Mouse (Mus musculus) hindbrain, embryonic 11.5 days (tissue): ENCODE measurements at regions not wholly inside any gene's neighbourhood (a gene's known extent, or its start where the extent isn't known, plus 50 kb on each side); places are given as distances from the start of the nearest gene placed in this dataset.
A peak's percentile ranks its signal among the peaks of the same experiment; 100 is the strongest.

Experiments
- ATAC-seq: fragments of 200-750 bp; cut with Nextera tagmentation; 2 replicates; pipeline ENCODE4 v1.8.0; 2017; ENCODE audit warnings: mild to moderate bottlenecking, moderate TSS enrichment, moderate library complexity; ENCODE audit not compliant: low FRiP score
- DNase-seq: peaks from one replicate; pipeline ENCODE4 v3.0.0-alpha.2; 2015; ENCODE audit warnings: low spot score
- H3K27ac ChIP-seq: fragments of 300-500 bp; sonication (generic); 2 replicates; pipeline ENCODE4 v1.5.1; 2014; ENCODE audit warnings: mild to moderate bottlenecking, low read depth, low read length
- H3K27me3 ChIP-seq: fragments of 300-500 bp; sonication (generic); 2 replicates; pipeline ENCODE4 v1.6.1; 2014; ENCODE audit warnings: mild to moderate bottlenecking, low read length, moderate library complexity, mixed read lengths; ENCODE audit not compliant: control insufficient read depth, insufficient read depth
- H3K36me3 ChIP-seq: fragments of 300-500 bp; sonication (generic); 2 replicates; pipeline ENCODE4 v1.6.1; 2014; ENCODE audit warnings: mild to moderate bottlenecking, low read length, moderate library complexity, mixed read lengths; ENCODE audit not compliant: control insufficient read depth, insufficient read depth
- H3K4me1 ChIP-seq: fragments of 300-500 bp; sonication (generic); replicated peaks from 2 replicates; pipeline ENCODE4 v1.6.1; 2014; ENCODE audit warnings: low read length, mixed read lengths; ENCODE audit not compliant: control insufficient read depth, insufficient read depth
- H3K4me2 ChIP-seq: fragments of 300-500 bp; sonication (generic); replicated peaks from 2 replicates; pipeline ENCODE4 v1.6.1; 2014; ENCODE audit warnings: mild to moderate bottlenecking, low read depth, low read length
- H3K4me3 ChIP-seq: fragments of 300-500 bp; sonication (generic); 2 replicates; pipeline ENCODE4 v1.5.1; 2014; ENCODE audit warnings: low read depth, low read length
- H3K9ac ChIP-seq: fragments of 300-500 bp; sonication (generic); 2 replicates; pipeline ENCODE4 v1.6.1; 2014; ENCODE audit warnings: low read depth, low read length
- H3K9me3 ChIP-seq: fragments of 300-500 bp; sonication (generic); 2 replicates; pipeline ENCODE4 v1.6.1; 2016; ENCODE audit warnings: low read length; ENCODE audit not compliant: control insufficient read depth
- WGBS: fragments of 180-500 bp; shearing (Covaris S2); extraction: QIAGEN DNeasy Blood & Tissue Kit; methylation state at CpG from one replicate; pipeline ENCODE4 v1.1.7; 2014; 5-methylcytosine and 5-hydroxymethylcytosine counted together

GRCm38 (mm10) chr10:97905793-97906192, 179.2 kb upstream of the C030005K15Rik start:
- Histone ChIP-seq H3K9me3 (no peaks in the 10 kb centered on the region), H3K4me2 (no peak overlapping the region), H3K9ac (no peak overlapping the region), H3K27me3 (no peaks in the 10 kb centered on the region), H3K27ac (no peak overlapping the region), H3K36me3 (no peaks in the 10 kb centered on the region), H3K4me1 (no peaks in the 10 kb centered on the region), H3K4me3 (no peak overlapping the region)
- DNase-seq = no peak
- no peak for ATAC-seq
- 61% methylated on average over 4 of the region's 4 CpGs for WGBS

GRCm38 (mm10) chr10:97925568-97925967, 199.0 kb upstream of the C030005K15Rik start:
- Histone ChIP-seq H3K4me1 (no peaks in the 10 kb centered on the region), H3K27me3 (no peaks in the 10 kb centered on the region), H3K4me2 (no peak overlapping the region), H3K9me3 (no peaks in the 10 kb centered on the region), H3K27ac (no peak overlapping the region), H3K4me3 (no peak overlapping the region), H3K9ac (no peak overlapping the region), H3K36me3 (no peaks in the 10 kb centered on the region)
- WGBS = 63% methylated on average over 4 of the region's 4 CpGs
- no peak for ATAC-seq
- DNase-seq = no peak

- no peak overlapping the region for H3K27ac ChIP-seq
- H3K4me3 ChIP-seq = no peak overlapping the region
- H3K27me3 ChIP-seq = no peaks in the 10 kb centered on the region
- 83% methylated on average over 2 of the region's 2 CpGs for WGBS
- H3K9me3 ChIP-seq = no peaks in the 10 kb centered on the region
- ATAC-seq (no peak), DNase-seq (no peak)
- no peak overlapping the region for H3K4me2 ChIP-seq
- no peaks in the 10 kb centered on the region for H3K36me3 ChIP-seq
- H3K4me1 ChIP-seq = no peaks in the 10 kb centered on the region
- no peak overlapping the region for H3K9ac ChIP-seq
Measured at GRCm38 (mm10) chr10:97940345-97940744, 213.8 kb upstream of the C030005K15Rik start.

- H3K36me3 ChIP-seq = no peaks in the 10 kb centered on the region
- no peak overlapping the region for H3K27ac ChIP-seq
- ATAC-seq = no peak
- WGBS = 89% methylated on average over 1 of the region's 1 CpGs
- no peak for DNase-seq
- no peaks in the 10 kb centered on the region for H3K27me3 ChIP-seq
- H3K4me1 ChIP-seq = no peaks in the 10 kb centered on the region
- H3K4me3 ChIP-seq = no peak overlapping the region
- H3K9ac ChIP-seq = no peak overlapping the region
- no peak overlapping the region for H3K4me2 ChIP-seq
- H3K9me3 ChIP-seq = no peaks in the 10 kb centered on the region
Measured at GRCm38 (mm10) chr10:97965881-97966280, 239.3 kb upstream of the C030005K15Rik start.

GRCm38 (mm10) chr10:97966931-97967330, 240.4 kb upstream of the C030005K15Rik start:
- H3K9me3 ChIP-seq = no peaks in the 10 kb centered on the region
- no peaks in the 10 kb centered on the region for H3K36me3 ChIP-seq
- DNase-seq (no peak), ATAC-seq (no peak)
- no peak overlapping the region for H3K4me2 ChIP-seq
- no peaks in the 10 kb centered on the region for H3K4me1 ChIP-seq
- H3K27me3 ChIP-seq = no peaks in the 10 kb centered on the region
- 75% methylated on average over 2 of the region's 2 CpGs for WGBS
- no peak overlapping the region for H3K9ac ChIP-seq
- no peak overlapping the region for H3K4me3 ChIP-seq
- H3K27ac ChIP-seq = no peak overlapping the region

GRCm38 (mm10) chr10:98007037-98007436, 280.5 kb upstream of the C030005K15Rik start:
- 48% methylated on average over 4 of the region's 4 CpGs for WGBS
- no peak overlapping the region for H3K4me2 ChIP-seq
- peak; percentile 59; the same call in 1 of the 2 replicates for ATAC-seq

GRCm38 (mm10) chr10:98008355-98008754, 281.8 kb upstream of the C030005K15Rik start:
- H3K27ac ChIP-seq = no peak overlapping the region
- no peaks in the 10 kb centered on the region for H3K4me1 ChIP-seq
- H3K9me3 ChIP-seq = no peaks in the 10 kb centered on the region
- no peaks in the 10 kb centered on the region for H3K36me3 ChIP-seq
- 4% methylated on average over 1 of the region's 1 CpGs for WGBS
- no peak overlapping the region for H3K9ac ChIP-seq
- ATAC-seq (no peak; the same call in 1 of the 2 replicates), DNase-seq (peak; percentile 14)
- H3K4me2 ChIP-seq = no peak overlapping the region
- no peak overlapping the region for H3K4me3 ChIP-seq
- no peaks in the 10 kb centered on the region for H3K27me3 ChIP-seq

More at GRCm38 (mm10) chr10:98007037-98007436, 280.5 kb upstream of the C030005K15Rik start:
- H3K36me3 ChIP-seq = no peaks in the 10 kb centered on the region
- H3K27me3 ChIP-seq = no peaks in the 10 kb centered on the region
- DNase-seq = peak; percentile 6
- H3K4me1 ChIP-seq = no peaks in the 10 kb centered on the region
- H3K9me3 ChIP-seq = no peaks in the 10 kb centered on the region
- H3K9ac ChIP-seq = no peak overlapping the region
- no peak overlapping the region for H3K4me3 ChIP-seq
- no peak overlapping the region for H3K27ac ChIP-seq

- 85% methylated on average over 2 of the region's 2 CpGs for WGBS
- H3K9me3 ChIP-seq = no peaks in the 10 kb centered on the region
- no peak overlapping the region for H3K4me2 ChIP-seq
- H3K36me3 ChIP-seq = no peaks in the 10 kb centered on the region
- no peak overlapping the region for H3K27ac ChIP-seq
- ATAC-seq (no peak), DNase-seq (no peak)
- no peak overlapping the region for H3K4me3 ChIP-seq
- H3K27me3 ChIP-seq = no peaks in the 10 kb centered on the region
- H3K9ac ChIP-seq = no peak overlapping the region
- no peaks in the 10 kb centered on the region for H3K4me1 ChIP-seq
Measured at GRCm38 (mm10) chr10:98012916-98013315, 286.4 kb upstream of the C030005K15Rik start.

- Histone ChIP-seq H3K9me3 (no peaks in the 10 kb centered on the region), H3K4me2 (no peak overlapping the region), H3K4me1 (no peaks in the 10 kb centered on the region), H3K4me3 (no peak overlapping the region), H3K9ac (no peak overlapping the region), H3K36me3 (no peaks in the 10 kb centered on the region), H3K27ac (no peak overlapping the region), H3K27me3 (no peaks in the 10 kb centered on the region)
- ATAC-seq (peak; percentile 11; the same call in 1 of the 2 replicates), DNase-seq (no peak)
- WGBS = 74% methylated on average over 10 of the region's 10 CpGs
Measured at GRCm38 (mm10) chr10:98014985-98015902, 288.7 kb upstream of the C030005K15Rik start.
